Mouse (Mus musculus) hindbrain, postnatal 0 days (tissue): ENCODE data around the gene Ctrb1. TPM values are rescaled to one million over a fixed set of nuclear protein-coding genes. Genes with fewer than 3 reads are reported as not detected.

Source experiments
- ATAC-seq: fragments of 200-750 bp; cut with Nextera tagmentation; 2 replicates; pipeline ENCODE4 v1.8.0; 2017; ENCODE audit warnings: mild to moderate bottlenecking, moderate TSS enrichment, moderate library complexity
- DNase-seq: peaks from one replicate; pipeline ENCODE4 v3.0.0-alpha.2; 2015; ENCODE audit warnings: low spot score
- H3K27ac ChIP-seq: fragments of 300-500 bp; sonication (generic); 2 replicates; pipeline ENCODE4 v1.5.1; 2014; ENCODE audit warnings: mild to moderate bottlenecking
- H3K27me3 ChIP-seq: fragments of 300-500 bp; sonication (generic); 2 replicates; pipeline ENCODE4 v1.6.1; 2014; ENCODE audit warnings: low read length, mixed read lengths; ENCODE audit not compliant: insufficient read depth
- H3K36me3 ChIP-seq: fragments of 300-500 bp; sonication (generic); 2 replicates; pipeline ENCODE4 v1.6.1; 2014; ENCODE audit warnings: low read length, mixed read lengths; ENCODE audit not compliant: insufficient read depth
- H3K4me1 ChIP-seq: fragments of 300-500 bp; sonication (generic); 2 replicates; pipeline ENCODE4 v1.6.1; 2014; ENCODE audit warnings: antibody characterized with exemption, low read length, mixed read lengths; ENCODE audit not compliant: insufficient read depth
- H3K4me2 ChIP-seq: fragments of 300-500 bp; sonication (generic); 2 replicates; pipeline ENCODE4 v1.6.1; 2014; ENCODE audit warnings: low read depth, mild to moderate bottlenecking, low read length, moderate library complexity, mixed read lengths
- H3K4me3 ChIP-seq: fragments of 300-500 bp; sonication (generic); 2 replicates; pipeline ENCODE4 v1.5.1; 2014; ENCODE audit warnings: low read length
- H3K9ac ChIP-seq: fragments of 300-500 bp; sonication (generic); replicated peaks from 2 replicates; pipeline ENCODE4 v1.6.1; 2014; ENCODE audit warnings: mild to moderate bottlenecking, low read length, moderate library complexity, mixed read lengths
- H3K9me3 ChIP-seq: fragments of 300-500 bp; sonication (generic); 2 replicates; pipeline ENCODE4 v1.6.1; 2016; ENCODE audit warnings: low read length, mixed read lengths
- CTCF ChIP-seq: IDR thresholded peaks from 2 replicates; pipeline ENCODE4 v1.5.1; 2016; ENCODE audit warnings: antibody characterized with exemption, control low read depth, low read depth
- WGBS: fragments of 180-500 bp; shearing (Covaris S2); extraction: QIAGEN DNeasy Blood & Tissue Kit; methylation state at CpG from one replicate; pipeline ENCODE4 v1.1.7; 2014; 5-methylcytosine and 5-hydroxymethylcytosine counted together
- polyA plus RNA-seq: library from polyadenylated mRNA; unstranded; fragments of >200 nt; fragmentation: Nextera tagmentation; extraction: Ambion mirVana; gene quantifications from 2 replicates; pipeline ENCODE4 v1.2.1, GENCODE M21; 2015
- total RNA-seq: library from RNA; depleted of rRNA; stranded (reverse); fragments of >200 nt; gene quantifications from 2 replicates; pipeline ENCODE4 v1.2.3, GENCODE M21; 2014

The Ctrb1 gene
- total and polyA plus RNA-seq, 2 experiments from 2014 or later, result not detected

DNA sequence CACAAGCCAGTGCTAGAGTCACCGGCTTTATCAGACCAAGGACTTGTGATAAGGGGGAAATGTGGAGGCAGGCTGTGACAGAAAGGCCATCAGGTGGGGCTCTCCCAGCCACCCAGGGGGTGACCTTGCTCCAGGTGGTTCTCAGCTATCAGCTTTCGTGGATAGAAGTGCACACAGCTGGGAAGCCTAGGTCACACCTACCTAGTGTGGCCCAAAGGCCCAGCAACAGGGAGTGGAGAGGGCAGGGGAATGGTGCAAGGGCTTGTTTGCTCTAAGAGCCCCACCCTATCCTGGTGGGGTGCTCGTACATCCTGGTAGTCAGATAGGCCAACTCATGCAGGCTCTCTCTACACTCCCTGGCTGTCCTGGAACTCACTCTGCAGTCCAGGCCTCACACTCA lies 14.4 kb upstream of the Ctrb1 start:
- no peaks in the 10 kb centered on the region for H3K9me3 ChIP-seq
- ATAC-seq, result no peak
- DNase-seq, result no peak
- whole genome bisulfite sequencing, result 74% methylated on average over 3 of the region's 3 CpGs
- H3K9ac ChIP-seq, result no peak overlapping the region
- no peaks in the 10 kb centered on the region for H3K27me3 ChIP-seq
- no peak overlapping the region for H3K27ac ChIP-seq
- H3K36me3 ChIP-seq, result peaks cover 5% of the 10 kb centered on the region
- H3K4me2 ChIP-seq, result no peak overlapping the region
- no peaks in the 10 kb centered on the region for H3K4me1 ChIP-seq
- no peak overlapping the region for H3K4me3 ChIP-seq
- TF ChIP-seq CTCF, result no peak

DNA sequence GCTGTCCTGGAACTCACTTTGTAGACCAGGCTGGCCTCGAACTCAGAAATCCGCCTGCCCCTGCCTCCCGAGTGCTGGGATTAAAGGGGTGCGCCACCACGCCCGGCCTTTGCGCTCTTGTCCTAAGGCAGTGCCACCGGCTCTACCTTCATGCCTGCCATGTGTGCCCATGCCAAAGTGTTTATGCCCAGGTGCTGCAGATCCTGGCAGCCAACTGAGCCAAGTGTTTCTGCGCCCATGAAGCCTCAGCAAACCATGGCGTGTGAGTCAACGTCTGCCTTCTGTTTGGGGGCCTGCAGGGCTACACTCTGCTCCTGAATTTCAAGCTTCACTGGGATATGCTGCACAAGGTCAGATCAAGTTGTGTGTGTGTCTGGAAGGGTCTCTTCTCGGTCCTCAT lies 13.8 kb upstream of the Ctrb1 start:
- H3K4me1 ChIP-seq, result no peaks in the 10 kb centered on the region
- H3K4me2 ChIP-seq, result no peak overlapping the region
- DNase-seq (no peak), ATAC-seq (no peak)
- H3K9me3 ChIP-seq, result no peaks in the 10 kb centered on the region
- no peak overlapping the region for H3K27ac ChIP-seq
- H3K27me3 ChIP-seq, result no peaks in the 10 kb centered on the region
- no peak overlapping the region for H3K9ac ChIP-seq
- no peaks in the 10 kb centered on the region for H3K36me3 ChIP-seq
- TF ChIP-seq CTCF, result no peak
- no peak overlapping the region for H3K4me3 ChIP-seq
- WGBS, result 89% methylated on average over 12 of the region's 12 CpGs

DNA sequence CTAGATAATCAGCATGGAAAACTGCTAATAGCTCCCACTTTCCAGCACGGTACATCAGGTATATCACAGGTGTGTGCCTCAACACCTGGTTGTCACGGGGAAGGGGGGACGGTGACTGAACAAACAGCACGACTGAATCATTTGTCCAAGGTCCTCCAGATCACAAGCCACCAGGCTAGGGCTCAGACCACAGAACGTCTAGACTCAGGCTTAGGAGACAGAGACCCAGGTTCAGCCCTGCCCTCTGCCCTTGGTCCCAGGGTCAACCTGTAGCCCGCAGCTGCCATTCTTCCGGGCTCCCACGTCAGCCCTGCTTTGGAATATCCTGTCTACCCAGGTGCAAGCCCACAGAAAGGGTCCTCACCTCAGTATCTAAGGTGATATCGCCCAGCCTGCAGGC lies 10.6 kb upstream of the Ctrb1 start:
- no peak for TF ChIP-seq CTCF
- WGBS, result 87% methylated on average over 9 of the region's 9 CpGs

DNA sequence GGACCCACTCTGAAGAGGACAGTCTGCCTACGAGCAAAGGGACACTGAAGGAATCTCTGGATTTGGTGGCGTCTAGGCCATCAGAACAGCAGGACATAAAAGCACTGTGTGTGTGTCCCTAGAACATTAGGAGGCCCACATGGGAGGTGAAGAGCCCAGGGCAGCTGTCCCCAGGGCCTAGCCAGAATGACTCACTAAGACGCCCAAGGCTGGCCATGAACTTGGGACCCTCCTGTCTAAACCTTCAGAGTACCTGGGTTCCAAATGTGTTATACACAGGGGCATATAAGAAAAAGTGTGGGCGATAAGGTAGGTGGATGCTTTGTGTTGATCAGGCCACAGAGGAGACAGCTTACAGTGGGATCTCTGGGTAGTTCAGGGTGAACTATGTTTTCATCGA lies 9.9 kb upstream of the Ctrb1 start:
- H3K4me3 ChIP-seq, result no peak overlapping the region
- H3K9me3 ChIP-seq, result no peaks in the 10 kb centered on the region
- WGBS, result 93% methylated on average over 5 of the region's 5 CpGs
- H3K9ac ChIP-seq, result no peak overlapping the region
- H3K4me2 ChIP-seq, result no peak overlapping the region
- no peak for ATAC-seq
- no peak for DNase-seq
- no peaks in the 10 kb centered on the region for H3K36me3 ChIP-seq
- no peaks in the 10 kb centered on the region for H3K27me3 ChIP-seq
- H3K27ac ChIP-seq, result no peak overlapping the region
- H3K4me1 ChIP-seq, result no peaks in the 10 kb centered on the region
- TF ChIP-seq CTCF, result no peak

More for the DNA sequence above, 10.6 kb upstream of the Ctrb1 start:
- Histone ChIP-seq H3K27me3 (no peaks in the 10 kb centered on the region), H3K9ac (no peak overlapping the region), H3K4me3 (no peak overlapping the region), H3K4me2 (no peak overlapping the region), H3K36me3 (no peaks in the 10 kb centered on the region), H3K9me3 (no peaks in the 10 kb centered on the region), H3K4me1 (no peaks in the 10 kb centered on the region), H3K27ac (no peak overlapping the region)
- DNase-seq (no peak), ATAC-seq (no peak)

DNA sequence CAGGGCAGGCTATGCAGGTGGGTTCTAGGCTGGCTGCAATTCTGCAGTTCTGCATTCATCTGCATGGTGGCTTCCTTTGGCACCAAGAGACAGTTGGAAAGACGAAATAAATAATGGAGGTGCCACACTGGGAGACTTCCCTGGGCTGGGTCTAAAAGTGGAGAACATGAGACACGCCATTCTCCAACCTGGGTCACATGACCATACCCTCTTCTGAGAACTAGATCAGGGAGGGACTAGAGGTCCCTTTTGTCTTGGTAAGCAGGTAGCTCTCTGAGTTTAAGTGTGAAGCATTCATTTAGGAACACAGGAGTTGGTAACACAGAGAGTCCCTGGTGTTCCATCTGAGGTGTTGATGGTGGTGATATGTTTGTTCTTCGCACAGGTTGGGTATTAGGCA lies 9.4 kb upstream of the Ctrb1 start:
- ATAC-seq (no peak), DNase-seq (no peak)
- Histone ChIP-seq H3K4me3 (no peak overlapping the region), H3K9me3 (no peaks in the 10 kb centered on the region), H3K27me3 (no peaks in the 10 kb centered on the region), H3K4me1 (no peaks in the 10 kb centered on the region), H3K4me2 (no peak overlapping the region), H3K27ac (no peak overlapping the region), H3K9ac (no peak overlapping the region), H3K36me3 (no peaks in the 10 kb centered on the region)
- TF ChIP-seq CTCF, result no peak
- 76% methylated on average over 3 of the region's 3 CpGs for WGBS

DNA sequence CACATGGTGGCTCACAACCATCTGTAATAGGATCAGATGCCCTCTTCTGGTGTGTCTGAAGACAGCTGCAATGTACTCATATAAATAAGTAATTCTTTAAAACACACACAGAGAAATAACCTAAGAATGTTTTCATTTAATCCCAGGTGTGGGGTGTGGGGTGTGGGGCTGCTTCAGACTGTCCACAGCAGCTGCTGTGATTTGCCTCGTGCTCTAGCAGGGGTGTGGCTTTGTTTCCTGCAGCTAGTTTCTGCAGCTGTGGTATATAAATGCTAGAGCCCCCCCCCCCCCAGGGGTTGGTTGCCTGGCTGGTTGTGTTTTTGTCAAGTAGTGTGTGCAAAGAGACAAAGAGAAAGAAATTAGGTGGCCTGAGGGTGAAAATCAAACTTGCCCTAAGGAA lies 8.2 kb upstream of the Ctrb1 start:
- H3K9ac ChIP-seq, result no peak overlapping the region
- no peaks in the 10 kb centered on the region for H3K36me3 ChIP-seq
- no peaks in the 10 kb centered on the region for H3K27me3 ChIP-seq
- no peak overlapping the region for H3K4me3 ChIP-seq
- 10% methylated on average over 1 of the region's 1 CpGs for WGBS
- DNase-seq (no peak), ATAC-seq (no peak)
- no peak overlapping the region for H3K27ac ChIP-seq
- no peaks in the 10 kb centered on the region for H3K9me3 ChIP-seq
- no peaks in the 10 kb centered on the region for H3K4me1 ChIP-seq
- no peak for TF ChIP-seq CTCF
- H3K4me2 ChIP-seq, result no peak overlapping the region

DNA sequence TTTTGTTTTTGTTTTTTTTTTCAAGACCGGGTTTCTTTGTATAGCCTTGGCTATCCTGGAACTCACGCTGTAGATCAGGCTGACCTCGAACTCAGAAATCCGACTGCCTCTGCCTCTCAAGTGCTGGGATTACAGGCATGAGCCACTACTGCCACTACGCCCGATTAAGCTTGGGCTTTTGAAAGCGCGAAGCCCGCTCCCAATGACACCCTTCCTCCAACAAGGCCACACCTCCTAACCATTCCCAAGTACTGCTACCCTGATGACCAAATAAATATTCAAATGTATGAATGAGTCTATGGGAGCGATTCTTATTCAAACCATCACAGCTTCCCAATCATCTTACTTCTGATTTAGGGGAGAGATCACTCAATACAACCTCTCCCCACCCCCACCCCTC lies 6.8 kb upstream of the Ctrb1 start:
- no peaks in the 10 kb centered on the region for H3K9me3 ChIP-seq
- DNase-seq, result no peak
- H3K9ac ChIP-seq, result no peak overlapping the region
- no peak for TF ChIP-seq CTCF
- no peak overlapping the region for H3K27ac ChIP-seq
- H3K36me3 ChIP-seq, result no peaks in the 10 kb centered on the region
- H3K27me3 ChIP-seq, result no peaks in the 10 kb centered on the region
- H3K4me1 ChIP-seq, result no peaks in the 10 kb centered on the region
- H3K4me2 ChIP-seq, result no peak overlapping the region
- ATAC-seq, result no peak
- 79% methylated on average over 10 of the region's 10 CpGs for WGBS
- H3K4me3 ChIP-seq, result no peak overlapping the region
